Mouse (Mus musculus): ENCODE results near the gene Tnni1.

The Tnni1 gene

GRCm38 (mm10) chr1:135847611-135848351 lies 68.5 kb downstream of the Tnni1 start:
- no peak for DNase-seq

DNA sequence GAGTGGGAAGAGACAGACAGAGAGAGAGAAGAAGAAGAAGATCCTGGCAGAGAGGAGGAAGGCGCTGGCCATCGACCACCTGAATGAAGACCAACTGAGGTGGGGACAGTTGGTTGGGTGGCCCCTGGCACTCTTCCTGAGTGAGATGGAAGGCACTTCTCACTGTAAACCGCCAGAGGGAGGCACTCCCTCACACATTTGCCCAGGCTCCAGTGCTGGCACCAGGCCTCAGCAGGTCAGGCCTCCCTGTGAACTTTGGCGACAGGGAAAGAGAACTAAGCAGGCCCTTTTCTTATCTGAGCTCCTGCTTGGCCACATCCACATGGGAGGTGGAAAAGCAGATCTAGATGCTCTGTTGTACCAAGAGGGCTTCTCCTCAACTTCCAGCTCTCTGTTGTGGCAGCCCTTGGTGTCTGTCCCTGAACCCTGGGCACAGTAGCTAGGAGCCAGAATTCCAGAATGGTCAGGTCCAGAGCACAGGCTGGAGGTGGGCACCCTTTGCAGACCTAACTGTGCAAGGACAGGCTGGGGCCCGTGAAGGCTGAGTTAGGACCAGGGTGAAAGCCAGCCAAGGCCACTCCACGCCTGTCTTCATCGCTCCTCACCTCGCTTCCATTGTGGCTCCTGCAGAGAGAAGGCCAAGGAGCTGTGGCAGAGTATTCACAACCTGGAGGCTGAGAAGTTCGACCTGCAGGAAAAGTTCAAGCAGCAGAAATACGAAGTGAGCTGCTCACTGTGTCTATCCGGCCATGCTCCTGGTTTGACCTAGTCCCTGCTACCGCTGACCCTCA lies 71.7 kb downstream of the Tnni1 start:
- no peak for DNase-seq

GRCm38 (mm10) chr1:135852044-135852756 lies 73.0 kb downstream of the Tnni1 start:
- no peak for DNase-seq

- no peak for DNase-seq
These were observed 74.0 kb downstream of the Tnni1 start for GRCm38 (mm10) chr1:135853200-135853599.

- no peak for DNase-seq
These were observed 75.5 kb downstream of the Tnni1 start for GRCm38 (mm10) chr1:135854591-135855343.

DNA sequence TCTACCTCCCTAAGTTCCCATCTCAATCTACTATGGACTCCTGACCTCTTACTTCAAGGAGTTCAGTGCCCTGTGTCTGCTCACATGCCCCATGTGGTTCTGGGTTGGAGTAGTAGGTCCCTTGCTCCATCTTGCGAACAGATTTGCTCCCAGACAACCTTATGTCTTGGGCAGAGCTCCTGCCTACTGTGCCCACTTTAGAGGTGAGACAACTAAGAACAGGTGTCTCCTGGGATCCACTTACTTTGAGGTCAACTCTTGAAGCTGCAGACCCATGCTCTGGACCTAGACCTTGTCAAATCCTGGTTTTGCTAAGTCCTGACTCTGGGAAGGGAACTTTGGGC lies 76.1 kb downstream of the Tnni1 start:
- DNase-seq: no peak

DNA sequence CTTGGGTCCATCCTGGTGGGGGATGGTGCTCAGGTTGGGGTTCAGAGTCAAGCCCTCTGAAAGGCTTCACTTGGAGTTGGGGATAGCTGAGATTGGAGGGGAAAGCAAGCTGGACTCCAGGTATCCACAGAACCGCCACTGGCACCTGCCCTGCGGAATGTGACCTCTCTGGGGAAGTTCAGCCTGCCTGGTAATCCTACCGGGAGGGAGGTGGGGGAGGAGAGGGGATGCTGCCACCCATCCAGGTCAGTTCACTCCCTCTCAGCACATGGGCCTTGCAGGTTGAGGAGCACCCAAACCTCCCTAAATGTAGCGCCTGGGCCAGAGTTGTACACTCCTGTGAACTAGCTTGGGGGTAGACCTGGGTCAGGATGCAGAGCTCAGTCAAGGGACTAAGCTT lies 76.8 kb downstream of the Tnni1 start:
- DNase-seq: no peak

- DNase-seq: no peak
These were observed 78.0 kb downstream of the Tnni1 start for GRCm38 (mm10) chr1:135857137-135857775.

DNA sequence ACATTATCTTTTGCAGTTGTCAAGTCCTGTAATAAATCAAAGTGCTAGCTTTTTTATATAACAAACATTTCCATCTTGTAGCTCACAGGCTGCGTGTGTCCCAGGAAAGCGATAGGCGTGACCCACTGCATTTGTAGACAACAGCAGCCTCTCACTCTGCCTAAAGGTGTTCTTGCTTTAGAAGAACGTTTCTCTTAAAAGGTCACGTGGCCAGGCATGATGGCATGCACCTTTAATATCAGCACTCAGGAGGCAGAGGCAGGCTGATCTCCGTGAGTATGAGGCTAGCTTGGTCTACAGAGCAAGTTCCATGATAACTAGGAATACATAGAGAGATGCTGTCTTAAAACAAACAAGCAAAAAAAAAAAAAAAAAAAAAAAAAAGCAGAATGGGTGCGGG lies 79.3 kb downstream of the Tnni1 start:
- no peak for DNase-seq

Data from B cell, adult 2 months (primary cell).